Mouse (Mus musculus): ENCODE results near the gene Gm9821.
A peak's percentile ranks its signal among the peaks of the same experiment; 100 is the strongest.

Gm9821 gene

GRCm38 (mm10) chr2:91973416-91974135 is 28.1 kb downstream of the Gm9821 start:
- peak; percentile 27 for DNase-seq

GRCm38 (mm10) chr2:91975581-91976541 is 30.4 kb downstream of the Gm9821 start, which contains the start of gene Dgkz:
Dgkz (minus strand) TSS chr2:91975864.
- peak; percentile 35 for DNase-seq

GRCm38 (mm10) chr2:91977960-91978359 is 32.5 kb downstream of the Gm9821 start:
- no peak for DNase-seq

GRCm38 (mm10) chr2:91978547-91978946 is 33.0 kb downstream of the Gm9821 start:
- no peak for DNase-seq

- DNase-seq, result no peak
Measured at GRCm38 (mm10) chr2:91980245-91980644, 34.7 kb downstream of the Gm9821 start.

- no peak for DNase-seq
Measured at GRCm38 (mm10) chr2:91980830-91981229, 35.3 kb downstream of the Gm9821 start.

- DNase-seq, result no peak
Measured at GRCm38 (mm10) chr2:91984439-91984838, 38.9 kb downstream of the Gm9821 start.

GRCm38 (mm10) chr2:91984906-91985525 is 39.5 kb downstream of the Gm9821 start:
- no peak for DNase-seq

- no peak for DNase-seq
Measured at GRCm38 (mm10) chr2:91986071-91986470, 40.6 kb downstream of the Gm9821 start.

GRCm38 (mm10) chr2:91987542-91987941 is 42.0 kb downstream of the Gm9821 start:
- DNase-seq, result peak; percentile 78

GRCm38 (mm10) chr2:91989750-91990149 is 44.2 kb downstream of the Gm9821 start:
- DNase-seq, result no peak

GRCm38 (mm10) chr2:91993409-91993808 is 47.9 kb downstream of the Gm9821 start:
- DNase-seq, result no peak

- no peak for DNase-seq
Measured at GRCm38 (mm10) chr2:91996006-91996405, 50.5 kb downstream of the Gm9821 start.

All from right cerebral cortex, postnatal 25 days (tissue).